ENCODE assay signal across 8 mouse cellular contexts in the genomic region with DNA sequence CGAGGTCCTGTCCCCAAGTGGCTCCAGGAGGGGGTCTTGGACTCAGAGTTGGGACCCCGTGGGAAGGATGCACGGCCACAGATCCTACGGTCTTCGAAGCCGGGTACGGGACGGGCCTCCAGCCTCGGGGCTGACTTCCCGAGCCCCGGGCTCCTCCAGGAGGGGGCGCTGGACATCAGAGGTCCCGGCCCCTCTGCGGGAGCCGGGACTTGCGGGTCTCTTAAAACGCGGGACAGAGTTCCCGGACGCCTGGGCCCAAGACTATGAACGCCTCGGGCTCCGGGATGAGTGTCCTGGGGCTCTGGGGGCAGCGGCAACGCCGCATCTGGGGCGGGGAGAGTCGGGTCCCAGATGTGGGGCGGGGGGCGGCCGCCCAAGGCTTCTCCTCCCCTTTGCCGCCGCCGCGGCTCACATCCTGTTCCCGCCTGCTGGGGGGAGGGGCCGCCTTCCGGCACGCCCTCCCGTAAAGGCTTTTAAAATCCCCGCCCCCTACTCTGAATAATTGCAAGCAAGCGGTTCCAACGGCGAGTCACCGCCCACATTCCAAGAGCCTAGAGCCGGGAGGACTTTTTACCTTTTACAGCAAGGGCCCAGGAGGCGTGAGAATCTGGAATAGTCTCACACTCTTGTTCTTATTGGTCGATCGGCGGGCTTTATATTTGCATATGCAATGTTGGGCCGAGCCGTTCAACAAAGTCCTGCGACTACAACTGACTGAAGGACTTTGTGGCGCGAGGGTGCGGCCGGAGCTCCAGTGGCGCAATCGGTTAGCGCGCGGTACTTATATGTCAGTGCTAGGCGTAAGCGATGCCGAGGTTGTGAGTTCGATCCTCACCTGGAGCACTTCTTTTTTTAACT. TPM values are rescaled to one million over a fixed set of nuclear protein-coding genes. Genes with fewer than 3 reads are reported as not detected.
DNase-seq lines count a peak whose midpoint lies in the region; ATAC-seq and TF ChIP-seq lines count a peak whose summit lies in the region.

A gene (minus strand): TSS at position 349 of the 858 bp plus-strand sequence.

- peak within 1 kb of the TSS; percentile 94 for H3K27ac ChIP-seq in gastrocnemius, adult 2 months
- H3K27ac ChIP-seq in hindbrain, postnatal 0 days, result peak within 1 kb of the TSS; percentile 65
- peak within 1 kb of the TSS; percentile 82 for H3K27ac ChIP-seq in left cerebral cortex, adult 2 months

- peak; percentile 67 for ATAC-seq in common myeloid progenitor, adult 5-6 weeks (replicated peaks; ENCODE audit: low read depth, poor library complexity, severe bottlenecking)
- ATAC-seq in hindbrain, postnatal 0 days, result peak; percentile 86
- peak; percentile 60 for ATAC-seq in megakaryocyte, adult 5-6 weeks (ENCODE audit: poor library complexity, severe bottlenecking)

- peak within 1 kb of the TSS; percentile 75 for H3K9ac ChIP-seq in hindbrain, postnatal 0 days (replicated peaks; ENCODE audit: low read length)

- H3K36me3 ChIP-seq in hindbrain, postnatal 0 days (ENCODE audit: insufficient read depth, low read length), result no peaks in the 10 kb centered on the region

- no peaks in the 10 kb centered on the region for H3K9me3 ChIP-seq in hindbrain, postnatal 0 days (ENCODE audit: low read length)

- peak; percentile 100 for DNase-seq in ZHBTc4 (ENCODE audit: low read depth, low spot score)
- DNase-seq in gastrocnemius, adult 2 months, result peak; percentile 97
- peak; percentile 97 for DNase-seq in hindbrain, postnatal 0 days (ENCODE audit: low spot score)
- DNase-seq in left cerebral cortex, adult 2 months (ENCODE audit: extremely low spot score in 1 of 2, low spot score in 2 of 2), result peak; percentile 93 to 97
- peak; percentile 97 to 98 for DNase-seq in right cerebral cortex, adult 2 months (ENCODE audit: low spot score in 2 of 2)
- peak; percentile 98 for DNase-seq in urinary bladder, postnatal 14 days (ENCODE audit: low spot score)

- H3K4me3 ChIP-seq in gastrocnemius, adult 2 months, result peak within 1 kb of the TSS; percentile 76
- peak within 1 kb of the TSS; percentile 48 for H3K4me3 ChIP-seq in hindbrain, postnatal 0 days (ENCODE audit: low read length)
- H3K4me3 ChIP-seq in left cerebral cortex, adult 2 months, result peak within 1 kb of the TSS; percentile 62

- WGBS in hindbrain, postnatal 0 days, result under 1% methylated on average over 55 of the region's 66 CpGs

- H3K27me3 ChIP-seq in hindbrain, postnatal 0 days (ENCODE audit: insufficient read depth, low read length), result no peaks in the 10 kb centered on the region

- intact Hi-C loops in gastrocnemius, adult 2 months (cut with DNase I), result loop anchor here (1.0 kb wide), 1 partner anchor 14 kb away; no protein-coding TSS in a partner anchor
- intact Hi-C loops in left cerebral cortex, adult 2 months (cut with DNase I), result loop anchor here (1.0 to 2.0 kb wide), 2 partner anchors 14 to 22 kb away; a partner anchor contains a TSS

- peak within 1 kb of the TSS; percentile 99 for H3K4me2 ChIP-seq in hindbrain, postnatal 0 days (ENCODE audit: low read depth, low read length)

- H3K4me1 ChIP-seq in hindbrain, postnatal 0 days (ENCODE audit: insufficient read depth, low read length), result peaks cover 12% of the 10 kb centered on the region; the same call in 1 of the 2 replicates

- peak; percentile 83 for TF ChIP-seq CTCF in gastrocnemius, adult 2 months (IDR thresholded peaks at IDR 0.05)
- TF ChIP-seq CTCF in hindbrain, postnatal 0 days (IDR thresholded peaks at IDR 0.05; ENCODE audit: low read depth), result peak; percentile 66
- TF ChIP-seq CTCF in left cerebral cortex, adult 2 months (IDR thresholded peaks at IDR 0.05), result peak; percentile 65

RNA-seq across cellular contexts. Expression of the gene that starts here (rescaled TPM):
- total RNA-seq in common myeloid progenitor, adult 5-6 weeks (2017), result 2.1 and 3.9 TPM in 2 replicates
- total RNA-seq in gastrocnemius, adult 2 months (2021), result 1 to 10 TPM; 4.0 to 7.5 TPM
- 18.6 and 20.6 TPM in 2 replicates for total RNA-seq in hindbrain, postnatal 0 days (2014; rRNA removed)
- polyA plus RNA-seq in hindbrain, postnatal 0 days (2015; fragmentation: Nextera tagmentation; extraction: Ambion mirVana), result 9.1 and 10.0 TPM in 2 replicates
- total RNA-seq in left cerebral cortex, adult 2 months (2021), result 1 to 10 TPM; 7.1 to 7.7 TPM
- 11.5 and 15.2 TPM in 2 replicates for total RNA-seq in megakaryocyte, adult 5-6 weeks (2015)
- total RNA-seq in megakaryocyte, adult 5-6 weeks (2017), result 6.1 and 6.3 TPM in 2 replicates

Comparison
In these comparisons a context has a peak if more than half of its experiments do, and no peak if none do; other contexts are left out.
1. Peak in every context shown above with its lines: DNase-seq, ATAC-seq, H3K4me3 ChIP-seq and H3K27ac ChIP-seq.